Mouse (Mus musculus): ENCODE data around the gene Ift43.

DNA sequence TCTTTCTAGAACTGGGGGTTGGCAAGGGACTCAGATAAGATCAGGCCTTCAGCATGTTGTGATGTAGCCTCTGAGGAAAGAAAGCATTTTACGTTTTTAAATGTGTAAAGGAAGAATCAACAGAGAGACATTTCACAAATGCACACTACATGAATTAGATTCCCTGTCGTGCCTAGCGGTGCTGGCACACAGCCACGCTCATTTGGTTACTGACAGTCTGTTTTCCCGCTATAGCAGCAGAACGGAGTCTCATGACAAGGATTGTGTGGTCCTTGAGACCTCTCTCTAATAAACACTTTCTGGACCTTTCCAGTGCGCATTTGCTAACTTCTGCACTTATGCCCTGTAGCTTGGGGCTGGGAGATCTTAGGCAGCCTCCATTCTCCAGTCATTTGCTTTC is 96.9 kb downstream of the Ift43 start:
- TF ChIP-seq ZC3H11A (IDR thresholded peaks at IDR 0.05; ENCODE audit: borderline replicate concordance, low read depth, low read length) (no peak), MAFK (IDR thresholded peaks at IDR 0.05; ENCODE audit: insufficient read depth, low read depth, low read length) (no peak), ZNF384 (IDR thresholded peaks at IDR 0.05; ENCODE audit: low read depth, low read length) (no peak)
